Mouse (Mus musculus) heart, embryonic 13.5 days (tissue): ENCODE data around the gene Col27a1. TPM values are rescaled to one million over a fixed set of nuclear protein-coding genes. Genes with fewer than 3 reads are reported as not detected.
A peak's percentile ranks its signal among the peaks of the same experiment; 100 is the strongest.

Experiments
- ATAC-seq: fragments of 200-750 bp; cut with Nextera tagmentation; 2 replicates; pipeline ENCODE4 v1.8.0; 2017; ENCODE audit warnings: moderate TSS enrichment; ENCODE audit not compliant: insufficient number of reproducible peaks, low FRiP score, low TSS enrichment; ENCODE audit errors: extremely low read depth
- H3K27ac ChIP-seq: fragments of 300-500 bp; sonication (generic); replicated peaks from 2 replicates; pipeline ENCODE4 v1.5.1; 2015; ENCODE audit warnings: moderate library complexity, mild to moderate bottlenecking, inconsistent platforms
- H3K27me3 ChIP-seq: fragments of 300-500 bp; sonication (generic); replicated peaks from 2 replicates; pipeline ENCODE4 v1.6.1; 2015; ENCODE audit warnings: mild to moderate bottlenecking, inconsistent platforms
- H3K36me3 ChIP-seq: fragments of 300-500 bp; sonication (generic); 2 replicates; pipeline ENCODE4 v1.6.1; 2015; ENCODE audit warnings: mild to moderate bottlenecking, inconsistent platforms
- H3K4me1 ChIP-seq: fragments of 300-500 bp; sonication (generic); 2 replicates; pipeline ENCODE4 v1.6.1; 2015; ENCODE audit warnings: inconsistent platforms
- H3K4me2 ChIP-seq: fragments of 300-500 bp; sonication (generic); 2 replicates; pipeline ENCODE4 v1.6.1; 2015; ENCODE audit warnings: inconsistent platforms, mild to moderate bottlenecking, moderate library complexity
- H3K4me3 ChIP-seq: fragments of 300-500 bp; sonication (generic); 2 replicates; pipeline ENCODE4 v1.5.1; 2015; ENCODE audit warnings: moderate library complexity, mild to moderate bottlenecking, inconsistent platforms
- H3K9ac ChIP-seq: fragments of 300-500 bp; sonication (generic); 2 replicates; pipeline ENCODE4 v1.6.1; 2015; ENCODE audit warnings: inconsistent platforms, mild to moderate bottlenecking, moderate library complexity
- H3K9me3 ChIP-seq: fragments of 300-500 bp; sonication (generic); 2 replicates; pipeline ENCODE4 v1.6.1; 2016; ENCODE audit warnings: inconsistent platforms
- WGBS: fragments of 180-500 bp; shearing (Covaris S2); methylation state at CpG from one replicate; pipeline ENCODE4 v1.1.7; 2015; ENCODE audit warnings: mixed read lengths; 5-methylcytosine and 5-hydroxymethylcytosine counted together
- polyA plus RNA-seq: library from polyadenylated mRNA; unstranded; fragments of >200 nt; fragmentation: Nextera tagmentation; extraction: Ambion mirVana; gene quantifications from 2 replicates; pipeline ENCODE4 v1.2.1, GENCODE M21; 2015

Col27a1 gene
- polyA plus RNA-seq, 1 experiment from 2014 or later = 4.2 TPM

GRCm38 (mm10) chr4:63262941-63263340, 49.1 kb downstream of the Col27a1 start:
- Histone ChIP-seq H3K27ac (no peak overlapping the region), H3K27me3 (no peaks in the 10 kb centered on the region), H3K9me3 (no peaks in the 10 kb centered on the region), H3K4me3 (no peak overlapping the region), H3K4me2 (no peak overlapping the region), H3K9ac (no peak overlapping the region; the same call in 1 of the 2 replicates), H3K36me3 (peaks cover 9% of the 10 kb centered on the region), H3K4me1 (peaks cover 30% of the 10 kb centered on the region)
- WGBS = 69% methylated on average over 1 of the region's 1 CpGs
- ATAC-seq = no peak

GRCm38 (mm10) chr4:63266276-63266675, 52.5 kb downstream of the Col27a1 start:
- Histone ChIP-seq H3K27me3 (no peaks in the 10 kb centered on the region; the same call in 1 of the 2 replicates), H3K4me1 (peaks cover 14% of the 10 kb centered on the region), H3K9me3 (no peaks in the 10 kb centered on the region), H3K27ac (no peak overlapping the region), H3K4me3 (no peak overlapping the region), H3K36me3 (peaks cover 6% of the 10 kb centered on the region), H3K4me2 (no peak overlapping the region), H3K9ac (no peak overlapping the region)
- 74% methylated on average over 6 of the region's 6 CpGs for whole genome bisulfite sequencing
- ATAC-seq = no peak

GRCm38 (mm10) chr4:63267121-63267520, 53.3 kb downstream of the Col27a1 start:
- Histone ChIP-seq H3K4me1 (peaks cover 11% of the 10 kb centered on the region), H3K4me2 (no peak overlapping the region), H3K27ac (no peak overlapping the region), H3K9ac (no peak overlapping the region), H3K9me3 (no peaks in the 10 kb centered on the region), H3K27me3 (no peaks in the 10 kb centered on the region; the same call in 1 of the 2 replicates), H3K36me3 (peaks cover 6% of the 10 kb centered on the region), H3K4me3 (no peak overlapping the region)
- ATAC-seq = no peak
- WGBS = 81% methylated on average over 4 of the region's 4 CpGs

- no peak overlapping the region for H3K9ac ChIP-seq
- no peak overlapping the region for H3K4me2 ChIP-seq
- H3K36me3 ChIP-seq = peaks cover 10% of the 10 kb centered on the region
Measured at GRCm38 (mm10) chr4:63267586-63267985, 53.8 kb downstream of the Col27a1 start.

GRCm38 (mm10) chr4:63268777-63269176, 55.0 kb downstream of the Col27a1 start:
- Histone ChIP-seq H3K27me3 (peaks cover 3% of the 10 kb centered on the region; the same call in 1 of the 2 replicates), H3K4me3 (no peak overlapping the region), H3K9ac (no peak overlapping the region), H3K27ac (no peak overlapping the region), H3K4me2 (no peak overlapping the region), H3K9me3 (no peaks in the 10 kb centered on the region), H3K36me3 (peaks cover 17% of the 10 kb centered on the region), H3K4me1 (no peaks in the 10 kb centered on the region)
- WGBS = 63% methylated on average over 4 of the region's 4 CpGs
- ATAC-seq = 0 out of 2 replicates have a peak, but pooled peaks have one; percentile 2

More at GRCm38 (mm10) chr4:63267586-63267985, 53.8 kb downstream of the Col27a1 start:
- Histone ChIP-seq H3K4me3 (no peak overlapping the region), H3K27me3 (no peaks in the 10 kb centered on the region; the same call in 1 of the 2 replicates), H3K4me1 (peaks cover 7% of the 10 kb centered on the region), H3K9me3 (no peaks in the 10 kb centered on the region), H3K27ac (no peak overlapping the region)
- no peak for ATAC-seq
- 85% methylated on average over 1 of the region's 1 CpGs for WGBS

- no peak overlapping the region for H3K9ac ChIP-seq
- H3K4me1 ChIP-seq = peaks cover 16% of the 10 kb centered on the region
- H3K4me3 ChIP-seq = no peak overlapping the region
- H3K27ac ChIP-seq = no peak overlapping the region
- peaks cover 21% of the 10 kb centered on the region for H3K27me3 ChIP-seq
- H3K36me3 ChIP-seq = peaks cover 11% of the 10 kb centered on the region
- WGBS = 17% methylated on average over 1 of the region's 1 CpGs
- no peaks in the 10 kb centered on the region for H3K9me3 ChIP-seq
- no peak overlapping the region for H3K4me2 ChIP-seq
- ATAC-seq = no peak
Measured at GRCm38 (mm10) chr4:63274516-63274915, 60.7 kb downstream of the Col27a1 start.

GRCm38 (mm10) chr4:63275251-63275650, 61.4 kb downstream of the Col27a1 start:
- no peaks in the 10 kb centered on the region for H3K9me3 ChIP-seq
- peaks cover 16% of the 10 kb centered on the region for H3K4me1 ChIP-seq
- no peak overlapping the region for H3K9ac ChIP-seq
- H3K27ac ChIP-seq = no peak overlapping the region
- no peak overlapping the region for H3K4me2 ChIP-seq
- no peak for ATAC-seq
- H3K4me3 ChIP-seq = no peak overlapping the region
- peaks cover 11% of the 10 kb centered on the region for H3K36me3 ChIP-seq
- peaks cover 23% of the 10 kb centered on the region for H3K27me3 ChIP-seq
- WGBS = 52% methylated on average over 8 of the region's 8 CpGs

- WGBS = 92% methylated on average over 1 of the region's 1 CpGs
- peaks cover 16% of the 10 kb centered on the region for H3K4me1 ChIP-seq
- peaks cover 20% of the 10 kb centered on the region for H3K36me3 ChIP-seq
- no peak overlapping the region for H3K9ac ChIP-seq
- no peak overlapping the region for H3K4me2 ChIP-seq
- H3K4me3 ChIP-seq = no peak overlapping the region
- no peak overlapping the region for H3K27ac ChIP-seq
- H3K27me3 ChIP-seq = peaks cover 29% of the 10 kb centered on the region
- no peak for ATAC-seq
- H3K9me3 ChIP-seq = no peaks in the 10 kb centered on the region
Measured at GRCm38 (mm10) chr4:63276571-63276970, 62.8 kb downstream of the Col27a1 start.

GRCm38 (mm10) chr4:63278821-63279220, 65.0 kb downstream of the Col27a1 start:
- peak overlapping the region; percentile 46 for H3K27ac ChIP-seq
- H3K9ac ChIP-seq = no peak overlapping the region
- no peak overlapping the region for H3K4me2 ChIP-seq
- H3K4me3 ChIP-seq = no peak overlapping the region
- peaks cover 18% of the 10 kb centered on the region for H3K36me3 ChIP-seq
- peak; percentile 64 for ATAC-seq
- peaks cover 29% of the 10 kb centered on the region for H3K27me3 ChIP-seq
- no peaks in the 10 kb centered on the region for H3K9me3 ChIP-seq
- 52% methylated on average over 7 of the region's 7 CpGs for WGBS
- peaks cover 19% of the 10 kb centered on the region for H3K4me1 ChIP-seq

- no peak overlapping the region for H3K4me2 ChIP-seq
- no peak overlapping the region for H3K9ac ChIP-seq
- H3K36me3 ChIP-seq = peaks cover 27% of the 10 kb centered on the region
- peaks cover 16% of the 10 kb centered on the region for H3K4me1 ChIP-seq
- WGBS = 77% methylated on average over 6 of the region's 6 CpGs
- no peak for ATAC-seq
- peaks cover 25% of the 10 kb centered on the region for H3K27me3 ChIP-seq
- H3K4me3 ChIP-seq = no peak overlapping the region
- no peaks in the 10 kb centered on the region for H3K9me3 ChIP-seq
- no peak overlapping the region for H3K27ac ChIP-seq
Measured at GRCm38 (mm10) chr4:63281694-63282093, 67.9 kb downstream of the Col27a1 start.

GRCm38 (mm10) chr4:63283319-63283718, 69.5 kb downstream of the Col27a1 start:
- Histone ChIP-seq H3K27me3 (peaks cover 15% of the 10 kb centered on the region), H3K4me2 (no peak overlapping the region), H3K27ac (peak overlapping the region; percentile 42), H3K4me1 (peaks cover 15% of the 10 kb centered on the region), H3K4me3 (no peak overlapping the region), H3K36me3 (peaks cover 27% of the 10 kb centered on the region), H3K9me3 (no peaks in the 10 kb centered on the region), H3K9ac (no peak overlapping the region)
- ATAC-seq = no peak
- 66% methylated on average over 5 of the region's 5 CpGs for WGBS

GRCm38 (mm10) chr4:63286034-63286433, 72.2 kb downstream of the Col27a1 start:
- WGBS = 77% methylated on average over 4 of the region's 4 CpGs
- Histone ChIP-seq H3K9ac (no peak overlapping the region), H3K4me2 (no peak overlapping the region), H3K4me1 (peaks cover 16% of the 10 kb centered on the region), H3K4me3 (no peak overlapping the region), H3K9me3 (no peaks in the 10 kb centered on the region), H3K27me3 (peaks cover 6% of the 10 kb centered on the region; the same call in 1 of the 2 replicates), H3K27ac (no peak overlapping the region), H3K36me3 (peaks cover 24% of the 10 kb centered on the region)
- ATAC-seq = no peak
